Mouse (Mus musculus) small intestine, adult 2 months (tissue): ENCODE measurements around the gene Ankmy2.

Experiments used
- CTCF ChIP-seq: fragments of 200-500 bp; IDR thresholded peaks from 2 replicates; pipeline ENCODE4 v1.5.1; 2012; ENCODE audit warnings: low read depth, mild to moderate bottlenecking, control low read depth, inconsistent platforms, low read length, moderate library complexity, mixed read lengths; ENCODE audit not compliant: insufficient replicate concordance, insufficient read length; ENCODE audit errors: extremely low read depth
- POLR2A ChIP-seq: fragments of 200-500 bp; IDR thresholded peaks from 2 replicates; pipeline ENCODE4 v1.6.1; 2012; ENCODE audit warnings: low read depth, mild to moderate bottlenecking, control low read depth, inconsistent platforms, low read length, moderate library complexity

DNA sequence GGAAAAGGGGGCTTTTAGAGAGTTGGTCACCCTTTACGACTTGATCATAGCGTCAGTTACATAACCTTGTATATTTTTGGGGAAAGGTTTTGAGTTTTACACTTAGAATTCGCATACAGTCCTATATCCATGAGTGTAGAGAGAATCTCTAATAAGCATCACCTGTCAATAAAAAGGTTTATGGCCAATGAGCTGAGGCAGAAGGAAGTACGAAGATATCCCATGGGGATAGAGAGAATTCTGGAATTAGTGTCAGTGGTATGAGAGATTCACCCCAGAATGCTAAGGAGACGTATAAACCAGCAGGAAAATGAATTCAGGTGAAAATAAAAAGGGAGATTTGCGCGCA lies 50.9 kb downstream of the Ankmy2 start:
- no peak for TF ChIP-seq CTCF
- TF ChIP-seq POLR2A: no peak
